20 mouse cellular contexts compared by ENCODE assay signal in genomic region chr10:95568016-95568415, GRCm38 (mm10). TPM values are rescaled to one million over a fixed set of nuclear protein-coding genes. Genes with fewer than 3 reads are reported as not detected.
DNase-seq lines count a peak whose midpoint lies in the region; ATAC-seq lines count a peak whose summit lies in the region.
"Had no signal": no experiment of that assay in that cellular context is flagged by ENCODE, and none has a peak within 500 bp of the region (broad histone marks: within the 10 kb centered on the region; RNA-seq: fewer than 3 reads in every experiment).

No protein-coding gene starts in this region.

- H3K4me3 ChIP-seq in forebrain, embryonic 11.5 days (ENCODE audit: low read depth, low read length), result no peak overlapping the region
- H3K4me3 ChIP-seq in forebrain, embryonic 12.5 days (replicated peaks), result no peak overlapping the region
- no peak overlapping the region for H3K4me3 ChIP-seq in midbrain, embryonic 10.5 days
- H3K4me3 ChIP-seq in midbrain, embryonic 14.5 days (replicated peaks; ENCODE audit: low read depth, low read length), result no peak overlapping the region
- H3K4me3 ChIP-seq: embryonic facial prominence, embryonic 15.5 days; hindbrain, embryonic 12.5 days; limb, embryonic 12.5 days had no signal

- no peak for ATAC-seq in forebrain, embryonic 11.5 days (replicated peaks; ENCODE audit: low FRiP score)
- ATAC-seq in forebrain, embryonic 12.5 days (ENCODE audit: low FRiP score), result no peak
- ATAC-seq in midbrain, embryonic 14.5 days (ENCODE audit: low FRiP score, low TSS enrichment), result no peak
- ATAC-seq: forebrain, embryonic 14.5 days had no signal

- H3K4me2 ChIP-seq in forebrain, embryonic 11.5 days (ENCODE audit: low read depth, low read length, severe bottlenecking), result no peak overlapping the region
- H3K4me2 ChIP-seq in forebrain, embryonic 12.5 days, result no peak overlapping the region
- no peak overlapping the region for H3K4me2 ChIP-seq in midbrain, embryonic 14.5 days (ENCODE audit: low read length)
- H3K4me2 ChIP-seq: embryonic facial prominence, embryonic 15.5 days; hindbrain, embryonic 12.5 days; limb, embryonic 12.5 days; lung, embryonic 14.5 days had no signal

- H3K27me3 ChIP-seq in forebrain, embryonic 11.5 days (ENCODE audit: control insufficient read depth, insufficient read depth, low read length), result no peaks in the 10 kb centered on the region
- H3K27me3 ChIP-seq in forebrain, embryonic 12.5 days, result no peaks in the 10 kb centered on the region
- no peaks in the 10 kb centered on the region for H3K27me3 ChIP-seq in midbrain, embryonic 10.5 days (ENCODE audit: low read depth, poor library complexity, severe bottlenecking)
- H3K27me3 ChIP-seq in midbrain, embryonic 14.5 days (ENCODE audit: control insufficient read depth, insufficient read depth, low read length), result no peaks in the 10 kb centered on the region
- H3K27me3 ChIP-seq: CH12.LX; embryonic facial prominence, embryonic 15.5 days; hindbrain, embryonic 12.5 days; limb, embryonic 12.5 days had no signal

- H3K36me3 ChIP-seq in forebrain, embryonic 11.5 days (ENCODE audit: control insufficient read depth, insufficient read depth, low read length), result no peaks in the 10 kb centered on the region
- H3K36me3 ChIP-seq in forebrain, embryonic 12.5 days (replicated peaks), result no peaks in the 10 kb centered on the region
- H3K36me3 ChIP-seq in midbrain, embryonic 10.5 days, result no peaks in the 10 kb centered on the region
- H3K36me3 ChIP-seq in midbrain, embryonic 14.5 days (ENCODE audit: control insufficient read depth, insufficient read depth, low read length), result no peaks in the 10 kb centered on the region
- H3K36me3 ChIP-seq: embryonic facial prominence, embryonic 15.5 days; hindbrain, embryonic 12.5 days; limb, embryonic 12.5 days had no signal

- no peak overlapping the region for H3K9ac ChIP-seq in forebrain, embryonic 11.5 days (ENCODE audit: low read length)
- H3K9ac ChIP-seq in forebrain, embryonic 12.5 days, result no peak overlapping the region
- no peak overlapping the region for H3K9ac ChIP-seq in midbrain, embryonic 14.5 days (replicated peaks; ENCODE audit: low read length)
- H3K9ac ChIP-seq: embryonic facial prominence, embryonic 15.5 days; hindbrain, embryonic 12.5 days; limb, embryonic 12.5 days; lung, embryonic 14.5 days had no signal

- H3K9me3 ChIP-seq in forebrain, embryonic 11.5 days (ENCODE audit: control insufficient read depth, low read length), result no peaks in the 10 kb centered on the region
- H3K9me3 ChIP-seq in forebrain, embryonic 12.5 days, result no peaks in the 10 kb centered on the region
- H3K9me3 ChIP-seq in midbrain, embryonic 10.5 days (replicated peaks), result no peaks in the 10 kb centered on the region
- no peaks in the 10 kb centered on the region for H3K9me3 ChIP-seq in midbrain, embryonic 14.5 days (ENCODE audit: control insufficient read depth, low read length)
- H3K9me3 ChIP-seq: embryonic facial prominence, embryonic 15.5 days; hindbrain, embryonic 12.5 days; limb, embryonic 12.5 days had no signal

- H3K4me1 ChIP-seq in forebrain, embryonic 11.5 days (replicated peaks; ENCODE audit: control insufficient read depth, insufficient read depth, low read length), result peaks cover 6% of the 10 kb centered on the region; the same call in 1 of the 2 replicates
- H3K4me1 ChIP-seq in forebrain, embryonic 12.5 days, result peaks cover 10% of the 10 kb centered on the region; the same call in 1 of the 2 replicates
- H3K4me1 ChIP-seq in midbrain, embryonic 10.5 days, result peaks cover 28% of the 10 kb centered on the region
- 0 out of 2 replicates have a peak, but pooled peaks cover 5% of the 10 kb centered on the region for H3K4me1 ChIP-seq in midbrain, embryonic 14.5 days (ENCODE audit: control insufficient read depth, insufficient read depth, low read length)
- H3K4me1 ChIP-seq: hindbrain, embryonic 12.5 days had no signal

- no peak overlapping the region for H3K27ac ChIP-seq in forebrain, embryonic 11.5 days (ENCODE audit: low read depth, low read length)
- H3K27ac ChIP-seq in forebrain, embryonic 12.5 days, result no peak overlapping the region
- H3K27ac ChIP-seq in midbrain, embryonic 10.5 days (replicated peaks), result 0 out of 2 replicates have a peak overlapping the region, but pooled peaks have one; percentile 23
- H3K27ac ChIP-seq in midbrain, embryonic 14.5 days (replicated peaks; ENCODE audit: low read depth, low read length), result no peak overlapping the region
- H3K27ac ChIP-seq: embryonic facial prominence, embryonic 15.5 days; hindbrain, embryonic 12.5 days; limb, embryonic 12.5 days had no signal

- 83% methylated on average over 6 of the region's 6 CpGs for WGBS in forebrain, embryonic 11.5 days
- 81% methylated on average over 6 of the region's 6 CpGs for WGBS in forebrain, embryonic 12.5 days
- 84% methylated on average over 6 of the region's 6 CpGs for WGBS in midbrain, embryonic 10.5 days
- 80% methylated on average over 6 of the region's 6 CpGs for WGBS in midbrain, embryonic 14.5 days

- DNase-seq in forebrain, embryonic 11.5 days (ENCODE audit: low spot score), result peak; percentile 27
- DNase-seq in kidney, adult 9 months, result peak; percentile 5
- DNase-seq in kidney, postnatal 25 days, result no peak
- no peak for DNase-seq in midbrain, embryonic 10.5 days (ENCODE audit: low spot score)
- DNase-seq in midbrain, embryonic 14.5 days, result no peak
- DNase-seq in cerebellum, postnatal 4 days (ENCODE audit: low spot score in 2 of 2), result no peak
- DNase-seq in layer of hippocampus, postnatal 10 days (ENCODE audit: low spot score in 2 of 2), result no peak
- DNase-seq: adrenal gland, postnatal 25 days; cerebellum, adult 11 months; cerebellum, postnatal 14 days; embryo, embryonic 11 days; lung, embryonic 14.5 days; lung, postnatal 4 days; right cerebral cortex, postnatal 4 days had no signal

RNA-seq across cellular contexts. Expression of gene Nudt4, which starts 4.1 kb away (rescaled TPM):
- polyA plus RNA-seq in forebrain, embryonic 11.5 days (2014; fragmentation: Nextera tagmentation; extraction: Ambion mirVana), result 119 and 123 TPM in 2 replicates
- 107 and 108 TPM in 2 replicates for polyA plus RNA-seq in forebrain, embryonic 12.5 days (2016; fragmentation: Nextera tagmentation; extraction: Ambion mirVana)
- polyA plus RNA-seq in midbrain, embryonic 10.5 days (2016; fragmentation: Nextera tagmentation; extraction: Ambion mirVana), result 90.8 and 91.5 TPM in 2 replicates
- polyA plus RNA-seq in midbrain, embryonic 14.5 days (2014; fragmentation: Nextera tagmentation; extraction: Ambion mirVana), result 64.9 and 80.0 TPM in 2 replicates
- total RNA-seq in layer of hippocampus, postnatal 10 days (2021), result 10 to 100 TPM; 91.1 to 92.9 TPM

RNA-seq across cellular contexts. Expression of gene Ube2n, which starts 53.1 kb away (rescaled TPM):
- polyA plus RNA-seq in forebrain, embryonic 11.5 days (2014; fragmentation: Nextera tagmentation; extraction: Ambion mirVana), result 499 and 501 TPM in 2 replicates
- 439 and 463 TPM in 2 replicates for polyA plus RNA-seq in forebrain, embryonic 12.5 days (2016; fragmentation: Nextera tagmentation; extraction: Ambion mirVana)
- 478 and 483 TPM in 2 replicates for polyA plus RNA-seq in midbrain, embryonic 10.5 days (2016; fragmentation: Nextera tagmentation; extraction: Ambion mirVana)
- polyA plus RNA-seq in midbrain, embryonic 14.5 days (2014; fragmentation: Nextera tagmentation; extraction: Ambion mirVana), result 341 and 383 TPM in 2 replicates
- 100 to 1,000 TPM; 188 to 223 TPM for total RNA-seq in layer of hippocampus, postnatal 10 days (2021)

Comparison
In these comparisons a context has a peak if more than half of its experiments do, and no peak if none do; other contexts are left out.
1. DNase-seq: peak in forebrain, embryonic 11.5 days (single experiment) and kidney, adult 9 months (single experiment); none in kidney, postnatal 25 days (0 of 2), midbrain, embryonic 10.5 days (single experiment), midbrain, embryonic 14.5 days (single experiment), cerebellum, postnatal 4 days (0 of 2) and layer of hippocampus, postnatal 10 days (0 of 2).